Mouse (Mus musculus) lung, postnatal 36 days (tissue): ENCODE measurements around the gene Magi2.
"Not testable (repeated sequence)": the region's sequence is repeated elsewhere in the genome, so short reads cannot be mapped to it uniquely, and the experiment has no call there.

Experiments used
- DNase-seq: peaks from one replicate; pipeline ENCODE4 v3.0.0; 2022; ENCODE audit warnings: mixed read lengths

The Magi2 gene

DNA sequence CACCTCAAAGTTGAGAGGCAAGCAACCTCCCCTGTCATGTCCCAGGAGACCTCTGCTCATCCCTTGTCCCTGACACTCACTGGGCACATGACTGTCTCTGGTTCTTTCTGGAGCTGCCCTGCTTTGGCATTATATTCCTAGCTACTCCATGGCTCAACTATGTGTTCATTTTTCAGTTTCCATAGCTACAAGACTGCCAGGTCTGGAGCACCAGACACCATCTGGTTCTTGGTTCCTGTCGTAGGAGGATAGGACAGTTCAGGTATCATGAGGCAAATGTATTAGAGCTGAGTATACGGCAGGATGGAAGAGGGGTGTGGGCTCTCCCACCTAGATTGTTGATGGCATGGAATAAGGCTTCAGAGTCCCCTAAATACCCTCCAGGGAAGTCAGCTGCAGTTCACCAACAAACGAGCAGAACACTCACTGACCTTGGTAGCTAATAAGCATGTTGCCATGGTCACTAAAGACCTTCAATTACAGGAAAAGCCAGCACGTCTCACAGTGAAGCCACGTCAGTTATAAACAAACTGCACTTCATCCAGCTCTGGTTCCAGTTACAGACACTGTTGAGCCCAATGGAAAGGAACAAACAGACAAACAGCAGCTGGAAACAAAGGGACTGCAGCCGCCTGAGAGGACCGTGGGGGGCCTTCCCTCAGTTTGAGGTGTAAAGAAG is 1449.5 kb downstream of the Magi2 start:
- no peak for DNase-seq

- no peak for DNase-seq
Measured at GRCm38 (mm10) chr5:20677246-20677645, 1450.4 kb downstream of the Magi2 start.

DNA sequence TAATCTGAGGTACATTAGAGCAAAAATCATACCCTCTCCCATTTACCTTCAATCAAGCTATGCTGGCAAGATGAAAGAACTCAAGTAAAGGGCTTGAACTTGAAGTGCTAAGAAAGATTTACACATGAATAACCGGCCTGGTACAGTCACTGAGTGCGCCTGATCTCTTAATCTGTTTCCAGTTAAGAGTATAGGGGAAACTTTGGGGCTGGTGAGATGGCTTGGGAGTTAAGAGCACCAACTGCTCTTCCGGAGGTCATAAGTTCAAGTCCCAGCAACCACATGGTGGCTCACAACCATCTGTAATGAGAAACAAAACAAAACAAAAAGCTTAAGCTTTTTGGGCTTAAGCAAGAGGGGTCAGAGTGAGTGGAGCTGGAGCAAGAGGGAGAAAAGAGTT is 1451.7 kb downstream of the Magi2 start:
- no peak for DNase-seq

- DNase-seq = no peak
Measured at GRCm38 (mm10) chr5:20679920-20680319, 1453.1 kb downstream of the Magi2 start.

GRCm38 (mm10) chr5:20680833-20681530 is 1454.1 kb downstream of the Magi2 start:
- DNase-seq = peak; percentile 34

- DNase-seq = no peak
Measured at GRCm38 (mm10) chr5:20681660-20682059, 1454.8 kb downstream of the Magi2 start.

GRCm38 (mm10) chr5:20682208-20682607 is 1455.4 kb downstream of the Magi2 start:
- DNase-seq = no peak

DNA sequence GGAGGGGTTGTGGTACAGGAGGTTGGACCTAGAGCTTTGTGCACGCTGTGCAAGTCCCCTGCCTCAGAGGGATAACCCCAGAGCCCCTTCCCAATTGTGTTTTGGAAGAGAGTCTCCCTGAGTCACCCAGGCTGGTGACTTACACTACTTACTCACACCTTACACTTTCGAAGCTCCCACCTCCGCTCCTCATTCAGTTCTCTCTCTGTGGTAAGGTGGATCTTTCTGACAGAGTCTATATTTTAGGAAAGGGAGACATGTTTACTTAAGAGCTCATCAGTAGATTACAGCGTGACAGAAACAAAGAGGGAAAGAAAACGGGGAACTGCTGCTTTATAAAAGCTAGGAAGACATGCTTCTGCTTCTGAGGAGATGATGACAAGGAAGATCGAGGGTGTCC is 1457.3 kb downstream of the Magi2 start:
- no peak for DNase-seq

DNA sequence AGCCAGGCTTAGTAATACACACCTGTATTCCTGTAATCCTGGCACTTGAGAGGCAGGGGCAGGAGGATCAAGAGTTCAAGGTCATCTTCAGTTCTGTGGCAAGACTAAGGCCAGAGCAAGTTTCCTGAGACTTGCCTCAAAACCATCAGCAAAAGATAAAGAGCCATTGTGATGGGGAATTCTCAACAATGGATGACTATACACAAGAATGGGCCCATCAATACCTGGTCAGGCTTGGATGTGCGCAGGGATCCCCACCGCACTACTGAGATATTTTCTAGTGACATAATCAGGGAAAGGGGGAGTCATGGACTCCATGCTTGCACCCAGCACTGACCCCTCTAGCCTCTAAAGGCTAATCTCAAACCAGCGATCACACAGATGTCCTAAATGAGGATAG is 1465.4 kb downstream of the Magi2 start:
- no peak for DNase-seq

DNA sequence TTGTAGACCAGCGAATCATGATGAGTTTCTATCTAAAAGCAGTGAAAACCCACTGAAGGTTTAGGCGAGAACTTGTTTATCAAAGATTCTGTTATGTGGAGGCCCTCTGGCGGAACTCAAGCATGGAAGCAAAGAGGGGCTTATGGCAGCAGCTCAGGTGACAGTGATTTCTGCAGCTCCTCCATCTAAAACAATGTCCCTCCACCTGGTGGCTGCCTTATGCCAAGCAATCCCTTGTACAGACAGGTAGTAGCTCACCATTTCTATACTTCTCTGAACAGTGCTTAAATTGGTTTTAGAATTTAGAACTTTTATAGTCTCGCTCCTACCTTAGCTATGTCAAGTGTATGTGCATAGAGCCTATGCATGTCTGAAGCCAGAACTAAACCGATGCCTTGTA is 1472.3 kb downstream of the Magi2 start:
- DNase-seq = no peak

GRCm38 (mm10) chr5:20701483-20702421 is 1474.9 kb downstream of the Magi2 start:
- peak; percentile 91 for DNase-seq

- DNase-seq = peak; percentile 19
Measured at GRCm38 (mm10) chr5:20702480-20703303, 1475.9 kb downstream of the Magi2 start.

- DNase-seq = no peak
Measured at GRCm38 (mm10) chr5:20703304-20703700, 1476.5 kb downstream of the Magi2 start.

DNA sequence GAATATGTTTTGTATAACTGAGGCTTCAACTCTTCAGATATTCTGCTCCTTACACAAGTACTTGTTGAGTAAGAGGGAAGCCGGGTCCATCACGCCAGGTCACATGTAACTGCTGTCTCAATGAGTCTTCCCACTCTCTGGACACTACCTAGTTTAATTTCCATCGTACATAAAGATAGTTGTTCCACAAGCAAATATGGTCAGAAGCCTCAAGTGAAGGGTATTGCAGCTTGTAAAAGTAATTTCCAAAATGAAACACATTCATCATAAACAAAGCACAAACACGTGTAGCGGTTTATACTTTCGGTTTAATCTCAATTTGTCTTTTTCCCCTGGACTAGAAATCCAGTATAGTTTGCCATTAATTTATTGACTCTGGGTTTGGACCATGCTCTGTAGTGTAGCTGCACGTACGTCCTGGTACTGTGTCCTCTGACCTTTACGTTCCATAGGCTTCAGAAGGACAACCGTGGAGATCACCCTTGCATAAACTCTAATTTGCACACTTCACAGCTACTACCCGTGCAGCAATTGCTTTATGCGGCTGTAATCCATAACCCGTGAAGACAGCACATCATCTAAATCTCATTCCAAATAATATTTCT is 1477.2 kb downstream of the Magi2 start:
- DNase-seq = no peak

- no peak for DNase-seq
Measured at GRCm38 (mm10) chr5:20704886-20705285, 1478.0 kb downstream of the Magi2 start.

GRCm38 (mm10) chr5:20706322-20707282 is 1479.8 kb downstream of the Magi2 start:
- not testable (repeated sequence) for DNase-seq

DNA sequence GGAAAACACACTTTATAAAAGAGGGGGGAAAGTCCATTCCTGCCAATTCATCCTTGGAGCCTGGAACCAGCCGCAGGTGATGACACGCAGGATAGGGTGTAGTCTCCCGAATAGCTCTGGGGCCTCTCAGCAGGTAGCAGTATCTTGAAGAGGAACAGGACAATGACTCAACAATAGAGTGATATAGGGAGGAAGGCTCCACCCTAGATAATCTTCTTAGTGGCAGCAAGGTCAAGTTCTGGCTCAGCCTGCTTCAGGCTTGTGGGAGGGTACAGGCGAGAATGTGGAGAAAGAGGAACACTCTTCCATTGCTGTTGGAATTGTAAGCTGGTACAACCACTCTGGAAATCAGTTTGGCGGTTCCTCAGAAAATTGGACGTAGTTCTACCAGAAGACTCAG is 1484.0 kb downstream of the Magi2 start:
- not testable (repeated sequence) for DNase-seq

DNA sequence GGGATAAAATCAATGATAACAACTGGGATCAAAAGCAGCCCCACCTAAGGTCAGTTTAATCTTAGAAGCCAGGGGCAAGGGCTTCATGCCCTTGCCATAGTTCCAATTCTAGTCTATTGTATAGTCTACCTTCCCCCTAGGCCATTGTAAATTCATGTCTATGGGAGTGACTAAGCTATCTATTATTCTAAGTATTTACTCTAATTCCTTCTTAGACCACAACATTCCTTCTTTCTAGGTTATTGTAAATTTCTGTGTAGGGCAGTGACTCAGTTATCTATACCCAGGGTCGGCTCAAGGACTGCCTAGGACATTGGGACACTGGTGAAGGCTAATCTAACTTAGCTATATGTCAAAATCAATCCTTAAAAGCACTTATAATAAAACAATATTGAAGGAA is 1487.8 kb downstream of the Magi2 start:
- not testable (repeated sequence) for DNase-seq

DNA sequence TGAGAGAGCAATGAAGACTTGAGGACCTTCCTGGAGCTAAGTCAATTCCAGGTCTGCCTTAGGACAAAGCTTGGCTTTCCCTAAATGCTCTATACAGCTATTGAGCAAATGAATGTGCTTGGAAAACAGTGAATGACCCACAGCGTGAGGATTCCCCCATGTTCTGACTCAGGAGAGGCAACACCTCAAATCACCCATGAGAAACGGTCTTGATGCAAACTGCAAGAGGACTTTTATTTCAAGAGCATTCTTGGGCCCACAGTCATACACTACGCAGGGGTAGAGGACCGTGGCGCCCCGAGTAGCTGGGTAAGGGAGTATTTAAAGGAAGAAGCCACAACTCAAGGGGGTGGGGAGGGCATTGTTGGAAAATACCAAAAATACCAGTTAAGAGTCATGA is 1489.1 kb downstream of the Magi2 start:
- DNase-seq = not testable (repeated sequence)

GRCm38 (mm10) chr5:20720201-20720900 is 1493.5 kb downstream of the Magi2 start:
- peak; percentile 76 for DNase-seq
